Mouse (Mus musculus): ENCODE data around the gene Pmvk. TPM values are rescaled to one million over a fixed set of nuclear protein-coding genes. Genes with fewer than 3 reads are reported as not detected.

The Pmvk gene
- total and polyA plus RNA-seq, 3 experiments, result 53.6 to 75.7 TPM; not detected in 1

DNA sequence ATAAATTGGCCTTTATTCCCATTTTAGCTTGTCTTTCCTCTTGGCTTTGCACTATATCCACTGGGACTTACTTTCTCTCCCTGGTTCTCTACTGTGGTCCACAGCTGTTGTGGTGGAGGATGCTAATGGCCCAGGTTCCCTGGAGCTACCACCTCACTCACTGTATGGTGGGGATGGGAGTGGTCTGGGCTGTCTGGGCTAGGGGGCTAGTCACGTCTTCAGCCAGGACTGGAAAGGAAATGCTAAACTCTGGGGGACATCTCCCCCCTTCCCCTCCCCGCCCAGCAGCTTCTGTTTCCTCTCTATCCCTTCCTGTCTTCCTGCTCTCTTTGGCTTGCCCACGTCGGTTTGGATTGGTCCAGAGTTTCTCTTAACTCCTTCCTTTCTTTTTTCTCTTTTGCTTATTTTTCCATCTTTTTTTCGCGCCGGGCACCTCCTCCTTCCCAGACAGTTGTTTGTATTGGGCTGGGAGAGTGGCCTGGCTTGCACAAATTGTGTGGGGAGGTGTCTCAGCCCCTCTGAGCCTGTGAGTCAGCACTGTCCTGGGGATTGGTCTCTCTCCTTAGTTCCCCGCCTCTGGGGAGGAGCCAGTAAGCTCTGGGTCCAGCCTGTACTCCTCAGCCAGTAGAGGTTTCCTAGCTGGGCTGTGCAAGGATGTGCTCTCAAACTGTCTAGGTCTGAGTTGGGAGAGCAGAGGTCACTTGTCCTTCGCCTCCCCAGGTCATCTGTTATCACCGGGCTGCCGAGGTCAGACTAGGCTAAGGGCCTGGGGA, 33.2 kb upstream of the Pmvk start:
- Histone ChIP-seq H3K79me2 (ENCODE audit: control insufficient read depth, insufficient read depth, low read length, poor library complexity) (peaks cover 42% of the 10 kb centered on the region), H3K9me3 (replicated peaks; ENCODE audit: insufficient read depth, low read length) (no peaks in the 10 kb centered on the region), H3K27me3 (ENCODE audit: control insufficient read depth in 1 of 2, insufficient read depth in 2 of 2, low read length in 2 of 2) (no peaks in the 10 kb centered on the region), H3K4me1 (ENCODE audit: control insufficient read depth in 1 of 2, insufficient read depth in 2 of 2, low read length in 2 of 2) (peaks cover 27 to 57% of the 10 kb centered on the region in 2 experiments), H3K4me3 (ENCODE audit: control insufficient read depth in 1 of 2, insufficient read depth in 1 of 2, low read depth in 2 of 2, low read length in 2 of 2) (0 out of 4 replicates have a peak overlapping the region, but pooled peaks of 1 of the 2 experiments have one; percentile 12), H3K9ac (ENCODE audit: control insufficient read depth, low read depth, low read length, poor library complexity, severe bottlenecking) (peak overlapping the region; percentile 3; the same call in 1 of the 2 replicates), H3K36me3 (ENCODE audit: control insufficient read depth in 1 of 2, insufficient read depth in 2 of 2, low read length in 2 of 2) (peaks cover 12 to 57% of the 10 kb centered on the region in 2 experiments), H3K27ac (ENCODE audit: control insufficient read depth, low read depth, low read length) (no peak overlapping the region)
- TF ChIP-seq SIN3A (IDR thresholded peaks at IDR 0.05; ENCODE audit: low read length) (peak; percentile 47; the same call in 1 of the 2 replicates), POLR2AphosphoS5 (IDR thresholded peaks at IDR 0.05; ENCODE audit: borderline replicate concordance, low read depth, low read length) (no peak), CHD1 (IDR thresholded peaks at IDR 0.05; ENCODE audit: low read depth, low read length) (no peak), MEF2A (IDR thresholded peaks at IDR 0.05; ENCODE audit: extremely low read depth, insufficient replicate concordance, low read depth, low read length, poor library complexity, severe bottlenecking) (no peak), CTCF (IDR thresholded peaks at IDR 0.05 in 2 of 3, conservative IDR thresholded peaks at IDR 0.05 in 1 of 3; ENCODE audit: control insufficient read depth in 1 of 3, insufficient read depth in 1 of 3, low read depth in 2 of 3, low read length in 3 of 3, poor library complexity in 1 of 3, severe bottlenecking in 1 of 3) (no peak), MYB (IDR thresholded peaks at IDR 0.05; ENCODE audit: low read depth, low read length) (no peak), MAFK (IDR thresholded peaks at IDR 0.05; ENCODE audit: borderline replicate concordance, low read depth, low read length) (no peak), POLR2A (IDR thresholded peaks at IDR 0.05; ENCODE audit: control insufficient read depth in 1 of 2, insufficient read depth in 1 of 2, low read depth in 1 of 2, low read length in 2 of 2, poor library complexity in 1 of 2) (no peak), MAZ (IDR thresholded peaks at IDR 0.05; ENCODE audit: low read depth, low read length) (no peak), USF2 (IDR thresholded peaks at IDR 0.05; ENCODE audit: borderline replicate concordance in 1 of 2, insufficient read depth in 1 of 2, low read depth in 1 of 2, low read length in 2 of 2) (no peak), NRF1 (IDR thresholded peaks at IDR 0.05; ENCODE audit: insufficient read depth, low read depth, low read length, poor library complexity, severe bottlenecking) (no peak), HCFC1 (IDR thresholded peaks at IDR 0.05; ENCODE audit: low read depth, low read length) (0 out of 2 replicates have a peak, but pooled peaks have one; percentile 28)
- peak; percentile 83 for DNase-seq (ENCODE audit: low read depth, low spot score)

GRCm38 (mm10) chr3:89421810-89422473, 32.4 kb upstream of the Pmvk start:
- H3K9ac ChIP-seq (ENCODE audit: control insufficient read depth, low read depth, low read length, poor library complexity, severe bottlenecking), result no peak overlapping the region
- peaks cover 9 to 51% of the 10 kb centered on the region in 2 experiments for H3K36me3 ChIP-seq (ENCODE audit: control insufficient read depth in 1 of 2, insufficient read depth in 2 of 2, low read length in 2 of 2)
- H3K4me3 ChIP-seq (ENCODE audit: control insufficient read depth in 1 of 2, insufficient read depth in 1 of 2, low read depth in 2 of 2, low read length in 2 of 2), result no peak overlapping the region
- H3K79me2 ChIP-seq (ENCODE audit: control insufficient read depth, insufficient read depth, low read length, poor library complexity), result peaks cover 35% of the 10 kb centered on the region
- no peak for DNase-seq (ENCODE audit: low read depth, low spot score)
- no peak for TF ChIP-seq KAT2A (conservative IDR thresholded peaks at IDR 0.05; ENCODE audit: low read depth, low read length)
- no peak for TF ChIP-seq CHD2 (IDR thresholded peaks at IDR 0.05; ENCODE audit: low read length)
- no peak for TF ChIP-seq ZC3H11A (IDR thresholded peaks at IDR 0.05; ENCODE audit: low read depth, low read length)
- no peak for TF ChIP-seq POLR2AphosphoS2 (IDR thresholded peaks at IDR 0.05; ENCODE audit: low read length)
- TF ChIP-seq ZNF384 (IDR thresholded peaks at IDR 0.05; ENCODE audit: low read depth, low read length), result no peak
- no peak for TF ChIP-seq ZKSCAN1 (IDR thresholded peaks at IDR 0.05; ENCODE audit: low read depth, low read length)
- TF ChIP-seq SMC3 (IDR thresholded peaks at IDR 0.05; ENCODE audit: low read depth, low read length), result no peak
- TF ChIP-seq TBP (IDR thresholded peaks at IDR 0.05; ENCODE audit: low read depth, low read length), result no peak
- TF ChIP-seq POLR2A (IDR thresholded peaks at IDR 0.05; ENCODE audit: control insufficient read depth in 1 of 2, insufficient read depth in 1 of 2, low read depth in 1 of 2, low read length in 2 of 2, poor library complexity in 1 of 2), result no peak
- no peak for TF ChIP-seq UBTF (IDR thresholded peaks at IDR 0.05; ENCODE audit: borderline replicate concordance, insufficient read depth, low read depth, low read length)
- no peaks in the 10 kb centered on the region for H3K27me3 ChIP-seq (ENCODE audit: control insufficient read depth in 1 of 2, insufficient read depth in 2 of 2, low read length in 2 of 2)
- peaks cover 25 to 51% of the 10 kb centered on the region in 2 experiments for H3K4me1 ChIP-seq (ENCODE audit: control insufficient read depth in 1 of 2, insufficient read depth in 2 of 2, low read length in 2 of 2)
- no peaks in the 10 kb centered on the region for H3K9me3 ChIP-seq (replicated peaks; ENCODE audit: insufficient read depth, low read length)
- H3K27ac ChIP-seq (ENCODE audit: control insufficient read depth, low read depth, low read length), result no peak overlapping the region

All from MEL (cell line).